Mouse (Mus musculus): ENCODE results near the gene Tmem131l. TPM values are rescaled to one million over a fixed set of nuclear protein-coding genes. Genes with fewer than 3 reads are reported as not detected.
A peak's percentile ranks its signal among the peaks of the same experiment; 100 is the strongest.

Gene Tmem131l
- polyA plus RNA-seq, 1 experiment from 2014 or later, result 49.9 TPM

- ATAC-seq (replicated peaks; ENCODE audit: low FRiP score, low TSS enrichment, low read depth) (no peak), DNase-seq (ENCODE audit: low spot score) (no peak)
- H3K27me3 ChIP-seq (replicated peaks; ENCODE audit: control insufficient read depth, insufficient read depth, low read length), result no peaks in the 10 kb centered on the region
- no peak overlapping the region for H3K9ac ChIP-seq (ENCODE audit: low read length)
- no peak overlapping the region for H3K4me2 ChIP-seq (ENCODE audit: low read length)
- H3K27ac ChIP-seq (ENCODE audit: low read depth), result no peak overlapping the region
- no peaks in the 10 kb centered on the region for H3K4me1 ChIP-seq (replicated peaks; ENCODE audit: control insufficient read depth, insufficient read depth, low read length)
- peaks cover 78% of the 10 kb centered on the region for H3K36me3 ChIP-seq (ENCODE audit: control insufficient read depth, insufficient read depth, low read length)
- H3K4me3 ChIP-seq (ENCODE audit: low read depth, low read length), result no peak overlapping the region
- WGBS, result 78% methylated on average over 3 of the region's 3 CpGs
- no peaks in the 10 kb centered on the region for H3K9me3 ChIP-seq (ENCODE audit: control insufficient read depth, low read length)
Measured at GRCm38 (mm10) chr3:83915102-83915501, 124.9 kb downstream of the Tmem131l start.

GRCm38 (mm10) chr3:83910707-83911106 is 129.3 kb downstream of the Tmem131l start:
- Histone ChIP-seq H3K36me3 (ENCODE audit: control insufficient read depth, insufficient read depth, low read length) (peaks cover 73% of the 10 kb centered on the region), H3K4me1 (replicated peaks; ENCODE audit: control insufficient read depth, insufficient read depth, low read length) (no peaks in the 10 kb centered on the region), H3K27me3 (replicated peaks; ENCODE audit: control insufficient read depth, insufficient read depth, low read length) (no peaks in the 10 kb centered on the region), H3K9ac (ENCODE audit: low read length) (no peak overlapping the region), H3K4me2 (ENCODE audit: low read length) (no peak overlapping the region), H3K27ac (ENCODE audit: low read depth) (no peak overlapping the region), H3K9me3 (ENCODE audit: control insufficient read depth, low read length) (no peaks in the 10 kb centered on the region), H3K4me3 (ENCODE audit: low read depth, low read length) (no peak overlapping the region)
- no peak for DNase-seq (ENCODE audit: low spot score)
- 83% methylated on average over 5 of the region's 5 CpGs for WGBS
- no peak for ATAC-seq (replicated peaks; ENCODE audit: low FRiP score, low TSS enrichment, low read depth)

GRCm38 (mm10) chr3:83906185-83906584 is 133.8 kb downstream of the Tmem131l start:
- Histone ChIP-seq H3K27ac (ENCODE audit: low read depth) (no peak overlapping the region), H3K4me2 (ENCODE audit: low read length) (no peak overlapping the region), H3K27me3 (replicated peaks; ENCODE audit: control insufficient read depth, insufficient read depth, low read length) (no peaks in the 10 kb centered on the region), H3K9me3 (ENCODE audit: control insufficient read depth, low read length) (no peaks in the 10 kb centered on the region), H3K9ac (ENCODE audit: low read length) (no peak overlapping the region), H3K36me3 (ENCODE audit: control insufficient read depth, insufficient read depth, low read length) (peaks cover 86% of the 10 kb centered on the region), H3K4me3 (ENCODE audit: low read depth, low read length) (no peak overlapping the region), H3K4me1 (replicated peaks; ENCODE audit: control insufficient read depth, insufficient read depth, low read length) (no peaks in the 10 kb centered on the region)
- 95% methylated on average over 9 of the region's 9 CpGs for WGBS
- DNase-seq (ENCODE audit: low spot score) (no peak), ATAC-seq (replicated peaks; ENCODE audit: low FRiP score, low TSS enrichment, low read depth) (no peak)

- H3K27me3 ChIP-seq (replicated peaks; ENCODE audit: control insufficient read depth, insufficient read depth, low read length), result no peaks in the 10 kb centered on the region
- H3K4me1 ChIP-seq (replicated peaks; ENCODE audit: control insufficient read depth, insufficient read depth, low read length), result no peaks in the 10 kb centered on the region
- 82% methylated on average over 6 of the region's 6 CpGs for whole genome bisulfite sequencing
- ATAC-seq (replicated peaks; ENCODE audit: low FRiP score, low TSS enrichment, low read depth) (no peak), DNase-seq (ENCODE audit: low spot score) (no peak)
- H3K4me3 ChIP-seq (ENCODE audit: low read depth, low read length), result no peak overlapping the region
- no peaks in the 10 kb centered on the region for H3K9me3 ChIP-seq (ENCODE audit: control insufficient read depth, low read length)
- H3K27ac ChIP-seq (ENCODE audit: low read depth), result no peak overlapping the region
- peaks cover 82% of the 10 kb centered on the region for H3K36me3 ChIP-seq (ENCODE audit: control insufficient read depth, insufficient read depth, low read length)
- no peak overlapping the region for H3K4me2 ChIP-seq (ENCODE audit: low read length)
- no peak overlapping the region for H3K9ac ChIP-seq (ENCODE audit: low read length)
Measured at GRCm38 (mm10) chr3:83905161-83905560, 134.8 kb downstream of the Tmem131l start.

GRCm38 (mm10) chr3:83904176-83904958 is 135.6 kb downstream of the Tmem131l start:
- DNase-seq (ENCODE audit: low spot score) (no peak), ATAC-seq (replicated peaks; ENCODE audit: low FRiP score, low TSS enrichment, low read depth) (no peak)
- WGBS, result 75% methylated on average over 14 of the region's 14 CpGs
- H3K27ac ChIP-seq (ENCODE audit: low read depth), result no peak overlapping the region
- no peaks in the 10 kb centered on the region for H3K9me3 ChIP-seq (ENCODE audit: control insufficient read depth, low read length)
- no peak overlapping the region for H3K9ac ChIP-seq (ENCODE audit: low read length)
- H3K4me2 ChIP-seq (ENCODE audit: low read length), result no peak overlapping the region
- peaks cover 82% of the 10 kb centered on the region for H3K36me3 ChIP-seq (ENCODE audit: control insufficient read depth, insufficient read depth, low read length)
- no peaks in the 10 kb centered on the region for H3K27me3 ChIP-seq (replicated peaks; ENCODE audit: control insufficient read depth, insufficient read depth, low read length)
- no peaks in the 10 kb centered on the region for H3K4me1 ChIP-seq (replicated peaks; ENCODE audit: control insufficient read depth, insufficient read depth, low read length)
- no peak overlapping the region for H3K4me3 ChIP-seq (ENCODE audit: low read depth, low read length)

GRCm38 (mm10) chr3:83902943-83903342 is 137.0 kb downstream of the Tmem131l start:
- no peak overlapping the region for H3K27ac ChIP-seq (ENCODE audit: low read depth)
- H3K4me1 ChIP-seq (replicated peaks; ENCODE audit: control insufficient read depth, insufficient read depth, low read length), result no peaks in the 10 kb centered on the region
- 92% methylated on average over 5 of the region's 5 CpGs for WGBS
- no peak overlapping the region for H3K4me2 ChIP-seq (ENCODE audit: low read length)
- no peaks in the 10 kb centered on the region for H3K27me3 ChIP-seq (replicated peaks; ENCODE audit: control insufficient read depth, insufficient read depth, low read length)
- ATAC-seq (replicated peaks; ENCODE audit: low FRiP score, low TSS enrichment, low read depth), result no peak
- H3K9me3 ChIP-seq (ENCODE audit: control insufficient read depth, low read length), result no peaks in the 10 kb centered on the region
- no peak for DNase-seq (ENCODE audit: low spot score)
- H3K4me3 ChIP-seq (ENCODE audit: low read depth, low read length), result no peak overlapping the region
- H3K36me3 ChIP-seq (ENCODE audit: control insufficient read depth, insufficient read depth, low read length), result peaks cover 87% of the 10 kb centered on the region
- H3K9ac ChIP-seq (ENCODE audit: low read length), result no peak overlapping the region

- Histone ChIP-seq H3K9ac (ENCODE audit: low read length) (no peak overlapping the region), H3K4me3 (ENCODE audit: low read depth, low read length) (no peak overlapping the region), H3K4me2 (ENCODE audit: low read length) (no peak overlapping the region), H3K27ac (ENCODE audit: low read depth) (no peak overlapping the region), H3K4me1 (replicated peaks; ENCODE audit: control insufficient read depth, insufficient read depth, low read length) (no peaks in the 10 kb centered on the region), H3K9me3 (ENCODE audit: control insufficient read depth, low read length) (no peaks in the 10 kb centered on the region), H3K27me3 (replicated peaks; ENCODE audit: control insufficient read depth, insufficient read depth, low read length) (no peaks in the 10 kb centered on the region), H3K36me3 (ENCODE audit: control insufficient read depth, insufficient read depth, low read length) (peaks cover 92% of the 10 kb centered on the region)
- ATAC-seq (replicated peaks; ENCODE audit: low FRiP score, low TSS enrichment, low read depth) (no peak), DNase-seq (ENCODE audit: low spot score) (no peak)
- WGBS, result 93% methylated on average over 8 of the region's 8 CpGs
Measured at GRCm38 (mm10) chr3:83902459-83902858, 137.5 kb downstream of the Tmem131l start.

- ATAC-seq (replicated peaks; ENCODE audit: low FRiP score, low TSS enrichment, low read depth), result no peak
- no peak overlapping the region for H3K4me3 ChIP-seq (ENCODE audit: low read depth, low read length)
- 86% methylated on average over 12 of the region's 12 CpGs for WGBS
- no peaks in the 10 kb centered on the region for H3K27me3 ChIP-seq (replicated peaks; ENCODE audit: control insufficient read depth, insufficient read depth, low read length)
- DNase-seq (ENCODE audit: low spot score), result no peak
- no peaks in the 10 kb centered on the region for H3K4me1 ChIP-seq (replicated peaks; ENCODE audit: control insufficient read depth, insufficient read depth, low read length)
- H3K9ac ChIP-seq (ENCODE audit: low read length), result no peak overlapping the region
- no peak overlapping the region for H3K27ac ChIP-seq (ENCODE audit: low read depth)
- no peak overlapping the region for H3K4me2 ChIP-seq (ENCODE audit: low read length)
- H3K36me3 ChIP-seq (ENCODE audit: control insufficient read depth, insufficient read depth, low read length), result peaks cover 82% of the 10 kb centered on the region
- H3K9me3 ChIP-seq (ENCODE audit: control insufficient read depth, low read length), result no peaks in the 10 kb centered on the region
Measured at GRCm38 (mm10) chr3:83900756-83901373, 139.1 kb downstream of the Tmem131l start.

GRCm38 (mm10) chr3:83899556-83899955 is 140.4 kb downstream of the Tmem131l start:
- Histone ChIP-seq H3K4me3 (ENCODE audit: low read depth, low read length) (no peak overlapping the region), H3K4me2 (ENCODE audit: low read length) (no peak overlapping the region), H3K36me3 (ENCODE audit: control insufficient read depth, insufficient read depth, low read length) (peaks cover 69% of the 10 kb centered on the region), H3K4me1 (replicated peaks; ENCODE audit: control insufficient read depth, insufficient read depth, low read length) (no peaks in the 10 kb centered on the region), H3K27me3 (replicated peaks; ENCODE audit: control insufficient read depth, insufficient read depth, low read length) (no peaks in the 10 kb centered on the region), H3K9me3 (ENCODE audit: control insufficient read depth, low read length) (no peaks in the 10 kb centered on the region), H3K9ac (ENCODE audit: low read length) (no peak overlapping the region), H3K27ac (ENCODE audit: low read depth) (no peak overlapping the region)
- DNase-seq (ENCODE audit: low spot score) (peak; percentile 63), ATAC-seq (replicated peaks; ENCODE audit: low FRiP score, low TSS enrichment, low read depth) (no peak)
- WGBS, result 59% methylated on average over 8 of the region's 8 CpGs

All from intestine, embryonic 14.5 days (tissue).